19 mouse cellular contexts compared by ENCODE assay signal in genomic region chr4:129654770-129655169, GRCm38 (mm10).
"Had no signal": no experiment of that assay in that cellular context is flagged by ENCODE, and none has a peak within 500 bp of the region (broad histone marks: within the 10 kb centered on the region; RNA-seq: fewer than 3 reads in every experiment).

No protein-coding gene starts in this region.

- DNase-seq: lung, adult 18-20 months; lung, embryonic 14.5 days; lung, postnatal 10 days; lung, postnatal 4 days; midbrain, embryonic 14.5 days; retina, postnatal 1 day; right cerebral cortex, postnatal 25 days; right cerebral cortex, postnatal 4 days; spleen, adult 18-20 months; thymus, adult 2 months; thymus, postnatal 25 days; thymus, postnatal 4 days had no signal

- H3K27ac ChIP-seq: midbrain, embryonic 10.5 days; midbrain, embryonic 12.5 days; neural tube, embryonic 13.5 days; neural tube, embryonic 15.5 days; stomach, embryonic 15.5 days; stomach, postnatal 0 days had no signal

- H3K4me3 ChIP-seq: midbrain, embryonic 10.5 days; midbrain, embryonic 12.5 days; myocyte; neural tube, embryonic 13.5 days; neural tube, embryonic 15.5 days; stomach, embryonic 15.5 days had no signal
